Mouse (Mus musculus): ENCODE measurements around the gene Rfk.

- TF ChIP-seq ETS1 (conservative IDR thresholded peaks at IDR 0.05; ENCODE audit: low read depth, low read length) (no peak), TBP (conservative IDR thresholded peaks at IDR 0.05; ENCODE audit: low read depth, low read length) (no peak), MAX (IDR thresholded peaks at IDR 0.05; ENCODE audit: low read length) (no peak), JUN (IDR thresholded peaks at IDR 0.05; ENCODE audit: insufficient read depth, low read depth, low read length) (no peak), EP300 (IDR thresholded peaks at IDR 0.05; ENCODE audit: low read length) (no peak), POLR2A (IDR thresholded peaks at IDR 0.05; ENCODE audit: low read depth, low read length) (no peak)
Measured at GRCm38 (mm10) chr19:17346716-17347474, 46.9 kb upstream of the Rfk start.

Measured in CH12.LX (cell line).